Mouse (Mus musculus) C2C12 (cell line): ENCODE measurements around the gene Ercc4.
"Not testable (repeated sequence)": the region's sequence is repeated elsewhere in the genome, so short reads cannot be mapped to it uniquely, and the experiment has no call there.

Experiments used
- CEBPB ChIP-seq: IDR thresholded peaks from one replicate; pipeline ENCODE4 v1.6.1; 2011; ENCODE audit warnings: low read depth, mild to moderate bottlenecking, control low read depth, moderate library complexity
- CTCF ChIP-seq: IDR thresholded peaks from one replicate; pipeline ENCODE4 v1.5.1; 2011; ENCODE audit not compliant: control insufficient read depth, insufficient read depth, insufficient read length
- FOSL1 ChIP-seq: IDR thresholded peaks from one replicate; pipeline ENCODE4 v1.8.0; 2011; ENCODE audit warnings: mild to moderate bottlenecking, low read length; ENCODE audit not compliant: poor library complexity, insufficient read depth, severe bottlenecking
- MAX ChIP-seq: IDR thresholded peaks from one replicate; pipeline ENCODE4 v1.6.1; 2011; ENCODE audit warnings: mild to moderate bottlenecking, control low read depth
- MYOD1 ChIP-seq: IDR thresholded peaks from one replicate; pipeline ENCODE4 v1.6.1; 2011; ENCODE audit warnings: low read depth; ENCODE audit not compliant: control insufficient read depth, insufficient read length
- MYOG ChIP-seq: IDR thresholded peaks from one replicate; pipeline ENCODE4 v1.6.1; 2011; ENCODE audit not compliant: control insufficient read depth, insufficient read length; ENCODE audit errors: extremely low read depth
- USF1 ChIP-seq: IDR thresholded peaks from one replicate; pipeline ENCODE4 v1.6.1; 2011; ENCODE audit warnings: low read depth, mild to moderate bottlenecking, control low read depth, moderate library complexity

GRCm38 (mm10) chr16:13115466-13115865, 6.0 kb downstream of the Ercc4 start:
- TF ChIP-seq MAX, CTCF, USF1, MYOG, MYOD1, FOSL1, CEBPB: not testable (repeated sequence)
